Mouse (Mus musculus): Measurements from ENCODE around the gene Hist1h2an. TPM values are rescaled to one million over a fixed set of nuclear protein-coding genes. Genes with fewer than 3 reads are reported as not detected.
"Not testable (repeated sequence)": the region's sequence is repeated elsewhere in the genome, so short reads cannot be mapped to it uniquely, and the experiment has no call there.

The Hist1h2an gene
- polyA plus RNA-seq, 1 experiment from 2014 or later: not detected

GRCm38 (mm10) chr13:21778814-21779766, 7.9 kb downstream of the Hist1h2an start:
- H3K9me3 ChIP-seq (ENCODE audit: control insufficient read depth, low read length): no peaks in the 10 kb centered on the region
- H3K9ac ChIP-seq (replicated peaks; ENCODE audit: low read depth, low read length): peak overlapping the region; percentile 41
- WGBS: 4% methylated on average over 33 of the region's 33 CpGs
- peak overlapping the region; percentile 70 for H3K4me2 ChIP-seq (ENCODE audit: low read depth, low read length)
- no peaks in the 10 kb centered on the region for H3K36me3 ChIP-seq (ENCODE audit: control insufficient read depth, insufficient read depth, low read length)
- ATAC-seq (ENCODE audit: low read depth): peak; percentile 95
- peak overlapping the region; percentile 49; the same call in 1 of the 2 replicates for H3K27ac ChIP-seq (ENCODE audit: low read depth, low read length)
- peak overlapping the region; percentile 37 for H3K4me3 ChIP-seq (ENCODE audit: low read depth, low read length)
- H3K4me1 ChIP-seq (ENCODE audit: control insufficient read depth, insufficient read depth, low read length): peaks cover 19% of the 10 kb centered on the region
- no peaks in the 10 kb centered on the region for H3K27me3 ChIP-seq (ENCODE audit: control insufficient read depth, insufficient read depth, low read length)

GRCm38 (mm10) chr13:21755707-21756106, 31.3 kb downstream of the Hist1h2an start:
- ATAC-seq (ENCODE audit: low read depth): no peak
- Histone ChIP-seq H3K4me3 (ENCODE audit: low read depth, low read length) (no peak overlapping the region), H3K36me3 (ENCODE audit: control insufficient read depth, insufficient read depth, low read length) (no peaks in the 10 kb centered on the region), H3K9ac (replicated peaks; ENCODE audit: low read depth, low read length) (no peak overlapping the region), H3K9me3 (ENCODE audit: control insufficient read depth, low read length) (no peaks in the 10 kb centered on the region), H3K4me2 (ENCODE audit: low read depth, low read length) (no peak overlapping the region), H3K27me3 (ENCODE audit: control insufficient read depth, insufficient read depth, low read length) (no peaks in the 10 kb centered on the region), H3K27ac (ENCODE audit: low read depth, low read length) (no peak overlapping the region), H3K4me1 (ENCODE audit: control insufficient read depth, insufficient read depth, low read length) (peaks cover 13% of the 10 kb centered on the region)
- WGBS: 73% methylated on average over 1 of the region's 1 CpGs

GRCm38 (mm10) chr13:21754294-21755001, 32.6 kb downstream of the Hist1h2an start:
- not testable (repeated sequence) for H3K9me3 ChIP-seq (ENCODE audit: control insufficient read depth, low read length); H3K27me3 ChIP-seq (ENCODE audit: control insufficient read depth, insufficient read depth, low read length); H3K36me3 ChIP-seq (ENCODE audit: control insufficient read depth, insufficient read depth, low read length)
- peak; percentile 2; the same call in 1 of the 2 replicates for ATAC-seq (ENCODE audit: low read depth)
- H3K9ac ChIP-seq (replicated peaks; ENCODE audit: low read depth, low read length): 0 out of 2 replicates have a peak overlapping the region, but pooled peaks have one; percentile 21
- H3K4me2 ChIP-seq (ENCODE audit: low read depth, low read length): peak overlapping the region; percentile 71
- H3K4me1 ChIP-seq (ENCODE audit: control insufficient read depth, insufficient read depth, low read length): peaks cover 18% of the 10 kb centered on the region
- WGBS: 2% methylated on average over 18 of the region's 26 CpGs
- peak overlapping the region; percentile 38 for H3K4me3 ChIP-seq (ENCODE audit: low read depth, low read length)
- H3K27ac ChIP-seq (ENCODE audit: low read depth, low read length): peak overlapping the region; percentile 16; the same call in 1 of the 2 replicates

GRCm38 (mm10) chr13:21753524-21754285, 33.3 kb downstream of the Hist1h2an start, which contains the start of the genes Hist1h2ak and Hist1h2bn:
Gene Hist1h2ak, minus strand, starts transcription at chr13:21753827.
Gene Hist1h2bn, plus strand, starts transcription at chr13:21754123.
- peak within 1 kb of the TSS; percentile 85 for H3K27ac ChIP-seq (ENCODE audit: low read depth, low read length)
- WGBS: under 1% methylated on average over 37 of the region's 50 CpGs
- ATAC-seq (ENCODE audit: low read depth): peak; percentile 97

GRCm38 (mm10) chr13:21753051-21753523, 33.9 kb downstream of the Hist1h2an start:
- peak overlapping the region; percentile 48 for H3K9ac ChIP-seq (replicated peaks; ENCODE audit: low read depth, low read length)
- no peaks in the 10 kb centered on the region for H3K27me3 ChIP-seq (ENCODE audit: control insufficient read depth, insufficient read depth, low read length)
- peak overlapping the region; percentile 71 for H3K4me2 ChIP-seq (ENCODE audit: low read depth, low read length)
- H3K9me3 ChIP-seq (ENCODE audit: control insufficient read depth, low read length): no peaks in the 10 kb centered on the region
- peak overlapping the region; percentile 38 for H3K4me3 ChIP-seq (ENCODE audit: low read depth, low read length)
- H3K27ac ChIP-seq (ENCODE audit: low read depth, low read length): peak overlapping the region; percentile 85
- H3K36me3 ChIP-seq (ENCODE audit: control insufficient read depth, insufficient read depth, low read length): no peaks in the 10 kb centered on the region
- H3K4me1 ChIP-seq (ENCODE audit: control insufficient read depth, insufficient read depth, low read length): peaks cover 28% of the 10 kb centered on the region
- 2% methylated on average over 10 of the region's 10 CpGs for WGBS
- ATAC-seq (ENCODE audit: low read depth): no peak

More at GRCm38 (mm10) chr13:21753524-21754285, 33.3 kb downstream of the Hist1h2an start, which contains the start of the genes Hist1h2ak and Hist1h2bn:
- not testable (repeated sequence) for H3K36me3 ChIP-seq (ENCODE audit: control insufficient read depth, insufficient read depth, low read length); H3K27me3 ChIP-seq (ENCODE audit: control insufficient read depth, insufficient read depth, low read length); H3K9me3 ChIP-seq (ENCODE audit: control insufficient read depth, low read length)
- Histone ChIP-seq H3K4me2 (ENCODE audit: low read depth, low read length) (peak within 1 kb of the TSS; percentile 71), H3K4me3 (ENCODE audit: low read depth, low read length) (peak within 1 kb of the TSS; percentile 38), H3K4me1 (ENCODE audit: control insufficient read depth, insufficient read depth, low read length) (peaks cover 25% of the 10 kb centered on the region), H3K9ac (replicated peaks; ENCODE audit: low read depth, low read length) (peak within 1 kb of the TSS; percentile 48)

- WGBS: 49% methylated on average over 3 of the region's 3 CpGs
- Histone ChIP-seq H3K27ac (ENCODE audit: low read depth, low read length) (no peak overlapping the region), H3K36me3 (ENCODE audit: control insufficient read depth, insufficient read depth, low read length) (no peaks in the 10 kb centered on the region), H3K9me3 (ENCODE audit: control insufficient read depth, low read length) (no peaks in the 10 kb centered on the region), H3K9ac (replicated peaks; ENCODE audit: low read depth, low read length) (no peak overlapping the region), H3K4me2 (ENCODE audit: low read depth, low read length) (0 out of 2 replicates have a peak overlapping the region, but pooled peaks have one; percentile 71), H3K4me3 (ENCODE audit: low read depth, low read length) (no peak overlapping the region), H3K4me1 (ENCODE audit: control insufficient read depth, insufficient read depth, low read length) (peaks cover 30% of the 10 kb centered on the region), H3K27me3 (ENCODE audit: control insufficient read depth, insufficient read depth, low read length) (no peaks in the 10 kb centered on the region)
- no peak for ATAC-seq (ENCODE audit: low read depth)
Measured at GRCm38 (mm10) chr13:21752356-21752755, 34.7 kb downstream of the Hist1h2an start.

- 77% methylated on average over 3 of the region's 3 CpGs for WGBS
- no peak for ATAC-seq (ENCODE audit: low read depth)
Measured at GRCm38 (mm10) chr13:21751827-21752226, 35.2 kb downstream of the Hist1h2an start.

GRCm38 (mm10) chr13:21751417-21751816, 35.6 kb downstream of the Hist1h2an start:
- Histone ChIP-seq H3K27ac (ENCODE audit: low read depth, low read length) (no peak overlapping the region), H3K9ac (replicated peaks; ENCODE audit: low read depth, low read length) (no peak overlapping the region), H3K4me2 (ENCODE audit: low read depth, low read length) (no peak overlapping the region), H3K4me3 (ENCODE audit: low read depth, low read length) (no peak overlapping the region), H3K4me1 (ENCODE audit: control insufficient read depth, insufficient read depth, low read length) (peaks cover 33% of the 10 kb centered on the region), H3K36me3 (ENCODE audit: control insufficient read depth, insufficient read depth, low read length) (no peaks in the 10 kb centered on the region), H3K9me3 (ENCODE audit: control insufficient read depth, low read length) (no peaks in the 10 kb centered on the region), H3K27me3 (ENCODE audit: control insufficient read depth, insufficient read depth, low read length) (no peaks in the 10 kb centered on the region)
- ATAC-seq (ENCODE audit: low read depth): no peak

More at GRCm38 (mm10) chr13:21751827-21752226, 35.2 kb downstream of the Hist1h2an start:
- Histone ChIP-seq H3K4me1 (ENCODE audit: control insufficient read depth, insufficient read depth, low read length) (peaks cover 33% of the 10 kb centered on the region), H3K27ac (ENCODE audit: low read depth, low read length) (no peak overlapping the region), H3K9ac (replicated peaks; ENCODE audit: low read depth, low read length) (no peak overlapping the region), H3K4me3 (ENCODE audit: low read depth, low read length) (no peak overlapping the region), H3K36me3 (ENCODE audit: control insufficient read depth, insufficient read depth, low read length) (no peaks in the 10 kb centered on the region), H3K27me3 (ENCODE audit: control insufficient read depth, insufficient read depth, low read length) (no peaks in the 10 kb centered on the region), H3K9me3 (ENCODE audit: control insufficient read depth, low read length) (no peaks in the 10 kb centered on the region), H3K4me2 (ENCODE audit: low read depth, low read length) (no peak overlapping the region)
